Mouse (Mus musculus): ENCODE results near the gene Gm20479. TPM values are rescaled to one million over a fixed set of nuclear protein-coding genes. Genes with fewer than 3 reads are reported as not detected.

Gm20479 gene
- polyA plus RNA-seq, 1 experiment from 2014 or later: 0.80 TPM

- Histone ChIP-seq H3K4me1 (ENCODE audit: insufficient read depth, low read length) (peaks cover 12% of the 10 kb centered on the region; the same call in 1 of the 2 replicates), H3K9ac (replicated peaks; ENCODE audit: low read length) (no peak overlapping the region; the same call in 1 of the 2 replicates), H3K27ac (ENCODE audit: low read length) (0 out of 2 replicates have a peak overlapping the region, but pooled peaks have one; percentile 5), H3K9me3 (ENCODE audit: low read length) (peaks cover 9% of the 10 kb centered on the region), H3K27me3 (ENCODE audit: insufficient read depth, low read length) (no peaks in the 10 kb centered on the region; the same call in 1 of the 2 replicates), H3K36me3 (ENCODE audit: insufficient read depth, low read length) (peaks cover 9% of the 10 kb centered on the region), H3K4me2 (replicated peaks; ENCODE audit: low read depth, low read length) (peak overlapping the region; percentile 59), H3K4me3 (ENCODE audit: low read length) (peak overlapping the region; percentile 42)
- 9% methylated on average over 28 of the region's 28 CpGs for WGBS
- peak; percentile 43 for ATAC-seq (ENCODE audit: low FRiP score, low TSS enrichment)
These were observed 48.2 kb downstream of the Gm20479 start for GRCm38 (mm10) chr7:27308821-27309549.

GRCm38 (mm10) chr7:27307551-27307950 lies 49.7 kb downstream of the Gm20479 start:
- Histone ChIP-seq H3K4me3 (ENCODE audit: low read length) (no peak overlapping the region), H3K36me3 (ENCODE audit: insufficient read depth, low read length) (no peaks in the 10 kb centered on the region), H3K9ac (replicated peaks; ENCODE audit: low read length) (no peak overlapping the region), H3K4me2 (replicated peaks; ENCODE audit: low read depth, low read length) (no peak overlapping the region), H3K27ac (ENCODE audit: low read length) (no peak overlapping the region), H3K9me3 (ENCODE audit: low read length) (no peaks in the 10 kb centered on the region), H3K27me3 (ENCODE audit: insufficient read depth, low read length) (no peaks in the 10 kb centered on the region; the same call in 1 of the 2 replicates), H3K4me1 (ENCODE audit: insufficient read depth, low read length) (peaks cover 12% of the 10 kb centered on the region; the same call in 1 of the 2 replicates)
- 69% methylated on average over 9 of the region's 9 CpGs for WGBS
- peak; percentile 40; the same call in 1 of the 2 replicates for ATAC-seq (ENCODE audit: low FRiP score, low TSS enrichment)

DNA sequence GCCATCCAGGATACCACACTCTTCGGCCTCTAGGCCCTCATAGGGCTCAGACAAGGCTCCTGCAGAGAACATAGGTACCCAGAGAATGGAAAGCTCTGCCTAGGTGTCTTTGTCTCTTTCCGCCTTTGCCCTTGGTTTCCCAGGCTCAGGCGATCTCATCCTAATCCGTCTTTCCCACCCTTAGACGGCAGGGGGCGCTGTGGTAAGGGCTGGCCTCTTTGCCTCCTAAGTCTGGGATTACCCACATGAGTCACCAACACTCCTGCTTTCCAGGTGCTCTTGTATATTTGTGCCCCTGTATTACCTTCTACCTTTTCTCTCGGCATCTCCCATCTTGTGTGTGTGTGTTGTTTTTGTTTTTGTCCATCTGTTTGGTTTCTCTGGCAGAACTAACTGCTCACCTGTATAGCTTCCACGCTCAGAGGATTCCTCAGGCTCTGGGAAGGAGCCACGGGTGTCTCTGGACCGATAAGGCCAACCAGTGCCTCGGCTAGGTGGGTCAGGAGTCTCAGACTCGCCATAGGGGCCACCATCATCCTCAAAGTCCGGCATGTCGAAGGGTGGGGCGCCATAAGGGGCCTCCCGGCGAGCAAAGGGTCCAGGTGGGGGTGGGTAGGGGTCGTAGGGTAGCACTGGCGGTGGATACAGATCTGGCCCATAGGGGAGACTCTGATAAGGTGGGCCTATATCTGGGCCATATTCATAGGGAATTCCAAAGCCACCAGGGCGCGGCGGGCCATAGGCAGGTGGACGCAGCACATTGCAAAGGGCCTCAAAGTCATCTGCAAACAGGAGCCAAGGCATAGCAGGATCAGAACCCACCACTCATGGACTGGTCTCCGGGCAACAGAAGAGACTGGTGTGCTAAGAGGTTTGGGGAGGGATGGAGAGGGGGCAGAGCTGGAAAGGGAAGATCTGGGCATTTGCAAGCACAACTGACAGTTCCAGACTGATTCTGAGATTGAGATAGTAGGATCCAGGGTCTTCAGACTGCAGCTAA lies 50.8 kb downstream of the Gm20479 start:
- no peaks in the 10 kb centered on the region; the same call in 1 of the 2 replicates for H3K27me3 ChIP-seq (ENCODE audit: insufficient read depth, low read length)
- no peak overlapping the region for H3K4me3 ChIP-seq (ENCODE audit: low read length)
- peaks cover 15% of the 10 kb centered on the region; the same call in 1 of the 2 replicates for H3K4me1 ChIP-seq (ENCODE audit: insufficient read depth, low read length)
- H3K9me3 ChIP-seq (ENCODE audit: low read length): no peaks in the 10 kb centered on the region
- no peak overlapping the region for H3K4me2 ChIP-seq (replicated peaks; ENCODE audit: low read depth, low read length)
- H3K9ac ChIP-seq (replicated peaks; ENCODE audit: low read length): no peak overlapping the region
- WGBS: 77% methylated on average over 24 of the region's 24 CpGs
- no peak overlapping the region for H3K27ac ChIP-seq (ENCODE audit: low read length)
- ATAC-seq (ENCODE audit: low FRiP score, low TSS enrichment): no peak
- H3K36me3 ChIP-seq (ENCODE audit: insufficient read depth, low read length): no peaks in the 10 kb centered on the region

- 78% methylated on average over 17 of the region's 17 CpGs for whole genome bisulfite sequencing
- H3K27ac ChIP-seq (ENCODE audit: low read length): no peak overlapping the region
- ATAC-seq (ENCODE audit: low FRiP score, low TSS enrichment): no peak
These were observed 52.0 kb downstream of the Gm20479 start for GRCm38 (mm10) chr7:27305091-27305730.

More at GRCm38 (mm10) chr7:27305091-27305730, 52.0 kb downstream of the Gm20479 start:
- Histone ChIP-seq H3K9ac (replicated peaks; ENCODE audit: low read length) (no peak overlapping the region), H3K27me3 (ENCODE audit: insufficient read depth, low read length) (no peaks in the 10 kb centered on the region), H3K9me3 (ENCODE audit: low read length) (no peaks in the 10 kb centered on the region), H3K4me2 (replicated peaks; ENCODE audit: low read depth, low read length) (no peak overlapping the region), H3K4me3 (ENCODE audit: low read length) (no peak overlapping the region), H3K4me1 (ENCODE audit: insufficient read depth, low read length) (peaks cover 11% of the 10 kb centered on the region; the same call in 1 of the 2 replicates), H3K36me3 (ENCODE audit: insufficient read depth, low read length) (no peaks in the 10 kb centered on the region)

Other genes starting within 250 kb of the Gm20479 start
- 0.30 and 0.49 TPM in 2 replicates for gene Cyp2f2, start 237.5 kb downstream of the Gm20479 start, polyA plus RNA-seq (2015; fragmentation: Nextera tagmentation; extraction: Ambion mirVana)
- 0.10 and 0.24 TPM in 2 replicates for gene Cyp2t4, start 203.7 kb downstream of the Gm20479 start, polyA plus RNA-seq (2015; fragmentation: Nextera tagmentation; extraction: Ambion mirVana)
- 75.4 and 76.9 TPM in 2 replicates for gene Egln2, start 190.6 kb downstream of the Gm20479 start, polyA plus RNA-seq (2015; fragmentation: Nextera tagmentation; extraction: Ambion mirVana)
- 65.7 and 67.9 TPM in 2 replicates for gene Rab4b, start 178.5 kb downstream of the Gm20479 start, polyA plus RNA-seq (2015; fragmentation: Nextera tagmentation; extraction: Ambion mirVana)
- not detected in 2 replicates for gene Gm21983, start 176.3 kb downstream of the Gm20479 start, polyA plus RNA-seq (2015; fragmentation: Nextera tagmentation; extraction: Ambion mirVana)
- gene Mia, start 176.3 kb downstream of the Gm20479 start, polyA plus RNA-seq (2015; fragmentation: Nextera tagmentation; extraction: Ambion mirVana): 18.5 and 22.3 TPM in 2 replicates
- gene BC024978, start 161.6 kb downstream of the Gm20479 start, polyA plus RNA-seq (2015; fragmentation: Nextera tagmentation; extraction: Ambion mirVana): 4.1 TPM in 2 replicates
- gene Snrpa, start 161.1 kb downstream of the Gm20479 start, polyA plus RNA-seq (2015; fragmentation: Nextera tagmentation; extraction: Ambion mirVana): 305 and 323 TPM in 2 replicates
- gene Itpkc, start 128.8 kb downstream of the Gm20479 start, polyA plus RNA-seq (2015; fragmentation: Nextera tagmentation; extraction: Ambion mirVana): 5.5 and 6.4 TPM in 2 replicates
- 26.4 and 28.6 TPM in 2 replicates for gene Coq8b, start 124.4 kb downstream of the Gm20479 start, polyA plus RNA-seq (2015; fragmentation: Nextera tagmentation; extraction: Ambion mirVana)
- 13.5 and 16.4 TPM in 2 replicates for gene Numbl, start 99.0 kb downstream of the Gm20479 start, polyA plus RNA-seq (2015; fragmentation: Nextera tagmentation; extraction: Ambion mirVana)
- 45.9 and 55.8 TPM in 2 replicates for gene Ltbp4, start 19.7 kb downstream of the Gm20479 start, polyA plus RNA-seq (2015; fragmentation: Nextera tagmentation; extraction: Ambion mirVana)
- gene Shkbp1, start 1.4 kb downstream of the Gm20479 start, polyA plus RNA-seq (2015; fragmentation: Nextera tagmentation; extraction: Ambion mirVana): 51.4 and 56.9 TPM in 2 replicates
- gene Sptbn4, start 90.3 kb upstream of the Gm20479 start, polyA plus RNA-seq (2015; fragmentation: Nextera tagmentation; extraction: Ambion mirVana): 0.31 and 0.40 TPM in 2 replicates
- 50.8 and 54.6 TPM in 2 replicates for gene Blvrb, start 90.6 kb upstream of the Gm20479 start, polyA plus RNA-seq (2015; fragmentation: Nextera tagmentation; extraction: Ambion mirVana)
- gene Sertad3, start 116.3 kb upstream of the Gm20479 start, polyA plus RNA-seq (2015; fragmentation: Nextera tagmentation; extraction: Ambion mirVana): 27.5 and 32.5 TPM in 2 replicates
- 42.3 and 45.8 TPM in 2 replicates for gene Sertad1, start 129.5 kb upstream of the Gm20479 start, polyA plus RNA-seq (2015; fragmentation: Nextera tagmentation; extraction: Ambion mirVana)
- 4.9 and 5.1 TPM in 2 replicates for gene Prx, start 141.9 kb upstream of the Gm20479 start, polyA plus RNA-seq (2015; fragmentation: Nextera tagmentation; extraction: Ambion mirVana)
- gene Hipk4, start 165.8 kb upstream of the Gm20479 start, polyA plus RNA-seq (2015; fragmentation: Nextera tagmentation; extraction: Ambion mirVana): 0.70 and 0.73 TPM in 2 replicates
- 121 and 122 TPM in 2 replicates for gene Pld3, start 195.8 kb upstream of the Gm20479 start, polyA plus RNA-seq (2015; fragmentation: Nextera tagmentation; extraction: Ambion mirVana)
- 25.1 and 30.4 TPM in 2 replicates for gene 2310022A10Rik, start 195.8 kb upstream of the Gm20479 start, polyA plus RNA-seq (2015; fragmentation: Nextera tagmentation; extraction: Ambion mirVana)
- gene Akt2, start 234.1 kb upstream of the Gm20479 start, polyA plus RNA-seq (2015; fragmentation: Nextera tagmentation; extraction: Ambion mirVana): 110 and 112 TPM in 2 replicates